Mouse (Mus musculus): ENCODE measurements at regions not wholly inside any gene's neighbourhood (a gene's known extent, or its start where the extent isn't known, plus 50 kb on each side); places are given as distances from the start of the nearest gene placed in this dataset.
A peak's percentile ranks its signal among the peaks of the same experiment; 100 is the strongest.

- DNase-seq (ENCODE audit: low spot score in 2 of 2) = no peak
Measured at GRCm38 (mm10) chr13:99644771-99645170, 128.4 kb upstream of the Map1b start.

- DNase-seq (ENCODE audit: low spot score in 2 of 2) = no peak
Measured at GRCm38 (mm10) chr13:99642811-99643210, 126.5 kb upstream of the Map1b start.

GRCm38 (mm10) chr13:99642301-99642700 lies 126.0 kb upstream of the Map1b start:
- peak; percentile 33 to 59 for DNase-seq (ENCODE audit: low spot score in 2 of 2)

- peak in 1 of 2 experiments; percentile 22 for DNase-seq (ENCODE audit: low spot score in 2 of 2)
Measured at GRCm38 (mm10) chr13:99641386-99642165, 125.2 kb upstream of the Map1b start.

GRCm38 (mm10) chr13:99632706-99633105 lies 116.4 kb upstream of the Map1b start:
- DNase-seq (ENCODE audit: low spot score in 2 of 2) = no peak

GRCm38 (mm10) chr13:99630800-99631199 lies 114.5 kb upstream of the Map1b start:
- no peak for DNase-seq (ENCODE audit: low spot score in 2 of 2)

- DNase-seq (ENCODE audit: low spot score in 2 of 2) = no peak
Measured at GRCm38 (mm10) chr13:99630356-99630755, 114.0 kb upstream of the Map1b start.

GRCm38 (mm10) chr13:99625196-99625595 lies 108.9 kb upstream of the Map1b start:
- DNase-seq (ENCODE audit: low spot score in 2 of 2) = no peak

- DNase-seq (ENCODE audit: low spot score in 2 of 2) = no peak
Measured at GRCm38 (mm10) chr13:99618332-99618731, 102.0 kb upstream of the Map1b start.

- DNase-seq (ENCODE audit: low spot score in 2 of 2) = no peak
Measured at GRCm38 (mm10) chr13:99617457-99617856, 101.1 kb upstream of the Map1b start.

GRCm38 (mm10) chr13:99611715-99612494 lies 95.6 kb upstream of the Map1b start:
- DNase-seq (ENCODE audit: low spot score in 2 of 2) = no peak

GRCm38 (mm10) chr13:99610498-99610897 lies 94.2 kb upstream of the Map1b start:
- DNase-seq (ENCODE audit: low spot score in 2 of 2) = no peak

- DNase-seq (ENCODE audit: low spot score in 2 of 2) = no peak
Measured at GRCm38 (mm10) chr13:99609151-99610146, 93.1 kb upstream of the Map1b start.

GRCm38 (mm10) chr13:99608591-99608990 lies 92.3 kb upstream of the Map1b start:
- DNase-seq (ENCODE audit: low spot score in 2 of 2) = no peak

- no peak for DNase-seq (ENCODE audit: low spot score in 2 of 2)
Measured at GRCm38 (mm10) chr13:99607208-99607607, 90.9 kb upstream of the Map1b start.

- no peak for DNase-seq (ENCODE audit: low spot score in 2 of 2)
Measured at GRCm38 (mm10) chr13:99606606-99606990, 90.3 kb upstream of the Map1b start.

GRCm38 (mm10) chr13:99605866-99606605 lies 89.7 kb upstream of the Map1b start:
- DNase-seq (ENCODE audit: low spot score in 2 of 2) = no peak

- DNase-seq (ENCODE audit: low spot score in 2 of 2) = no peak
Measured at GRCm38 (mm10) chr13:99597891-99598290, 81.6 kb upstream of the Map1b start.

GRCm38 (mm10) chr13:99593846-99594813 lies 77.8 kb upstream of the Map1b start:
- DNase-seq (ENCODE audit: low spot score in 2 of 2) = no peak

Data from gastrocnemius, postnatal 4 days (tissue).